Mouse (Mus musculus) CH12.LX (cell line): Measurements from ENCODE around the gene Gm49384. TPM values are rescaled to one million over a fixed set of nuclear protein-coding genes. Genes with fewer than 3 reads are reported as not detected.

Experiments
- DNase-seq: peaks from one replicate; pipeline ENCODE4 v3.0.0-alpha.2; 2013; ENCODE audit errors: extremely low read depth
- H3K27ac ChIP-seq: 2 replicates; pipeline ENCODE4 v1.5.1; 2012; ENCODE audit warnings: low read depth, mild to moderate bottlenecking, control low read depth, moderate library complexity; ENCODE audit not compliant: insufficient read depth
- H3K27me3 ChIP-seq: replicated peaks from 2 replicates; pipeline ENCODE3; 2012; ENCODE audit warnings: inconsistent platforms
- H3K36me3 ChIP-seq, 2 experiments: replicated peaks in 1 of 2; 2 replicates each; pipeline versions ENCODE3 to v1.6.1; 2012; ENCODE audit warnings: inconsistent platforms in 1 of 2, low read length in 1 of 2, mild to moderate bottlenecking in 1 of 2, mixed read lengths in 1 of 2, moderate library complexity in 1 of 2; ENCODE audit not compliant: control insufficient read depth in 1 of 2, insufficient read depth in 1 of 2
- H3K4me1 ChIP-seq, 2 experiments: 2 replicates each; pipeline ENCODE4 v1.6.1; 2012; ENCODE audit warnings: inconsistent platforms in 1 of 2, moderate library complexity in 1 of 2; ENCODE audit not compliant: insufficient read depth in 2 of 2, control insufficient read depth in 1 of 2
- H3K4me2 ChIP-seq: 2 replicates; pipeline ENCODE4 v1.6.1; 2012; ENCODE audit warnings: low read depth, mild to moderate bottlenecking, control low read depth; ENCODE audit not compliant: poor library complexity, insufficient read depth, severe bottlenecking
- H3K4me3 ChIP-seq, 3 experiments: fragments of 150-350 bp in 1 of 3; sonication (generic) in 1 of 3; replicated peaks in 1 of 3; 2 replicates each; pipeline versions ENCODE3 to v1.5.1; 2011 to 2012; ENCODE audit warnings: low read depth in 2 of 3, low read length in 2 of 3, mild to moderate bottlenecking in 2 of 3, moderate library complexity in 2 of 3, control low read depth in 1 of 3, improper control_type of control experiment in 1 of 3, inconsistent platforms in 1 of 3, mixed read lengths in 1 of 3; ENCODE audit not compliant: poor library complexity in 1 of 3
- H3K79me2 ChIP-seq: replicated peaks from 2 replicates; pipeline ENCODE4 v1.6.1; 2012; ENCODE audit warnings: mild to moderate bottlenecking, moderate library complexity; ENCODE audit not compliant: control insufficient read depth, poor library complexity, insufficient read depth, severe bottlenecking; ENCODE audit errors: extremely low read depth
- H3K9ac ChIP-seq: 2 replicates; pipeline ENCODE4 v1.6.1; 2012; ENCODE audit warnings: low read depth, mild to moderate bottlenecking, control low read depth, moderate library complexity; ENCODE audit not compliant: insufficient read depth
- H3K9me3 ChIP-seq: replicated peaks from 2 replicates; pipeline ENCODE3; 2012; ENCODE audit warnings: low read length, inconsistent platforms, mixed read lengths
- CHD1 ChIP-seq: IDR thresholded peaks from 2 replicates; pipeline ENCODE4 v1.6.1; 2012; ENCODE audit warnings: low read depth, low read length, improper control_type of control experiment, inconsistent platforms
- EP300 ChIP-seq: IDR thresholded peaks from 2 replicates; pipeline ENCODE4 v1.6.1; 2011; ENCODE audit warnings: low read length, improper control_type of control experiment
- JUN ChIP-seq: IDR thresholded peaks from 2 replicates; pipeline ENCODE4 v1.6.1; 2011; ENCODE audit warnings: low read depth, mild to moderate bottlenecking, low read length, improper control_type of control experiment, moderate library complexity; ENCODE audit not compliant: insufficient read depth
- MAZ ChIP-seq: IDR thresholded peaks from 2 replicates; pipeline ENCODE4 v1.6.1; 2012; ENCODE audit warnings: low read depth, mild to moderate bottlenecking, inconsistent platforms, low read length, improper control_type of control experiment, moderate library complexity
- MXI1 ChIP-seq: IDR thresholded peaks from 2 replicates; pipeline ENCODE4 v1.6.1; 2011; ENCODE audit warnings: mild to moderate bottlenecking, low read depth, low read length, improper control_type of control experiment
- MYC ChIP-seq: IDR thresholded peaks from 2 replicates; pipeline ENCODE4 v1.6.1; 2011; ENCODE audit warnings: low read depth, mild to moderate bottlenecking, improper control_type of control experiment, low read length
- NELFE ChIP-seq: IDR thresholded peaks from 2 replicates; pipeline ENCODE4 v1.6.1; 2011; ENCODE audit warnings: low read depth, low read length, improper control_type of control experiment
- NRF1 ChIP-seq: IDR thresholded peaks from 2 replicates; pipeline ENCODE4 v1.6.1; 2014; ENCODE audit warnings: low read depth, mild to moderate bottlenecking, inconsistent platforms, low read length, improper control_type of control experiment, moderate library complexity
- TCF12 ChIP-seq: IDR thresholded peaks from 2 replicates; pipeline ENCODE4 v1.6.1; 2014; ENCODE audit warnings: low read depth, mild to moderate bottlenecking, inconsistent platforms, low read length, improper control_type of control experiment
- ZC3H11A ChIP-seq: IDR thresholded peaks from 2 replicates; pipeline ENCODE4 v1.6.1; 2012; ENCODE audit warnings: low read depth, mild to moderate bottlenecking, inconsistent platforms, low read length, improper control_type of control experiment
- ZNF384 ChIP-seq: IDR thresholded peaks from 2 replicates; pipeline ENCODE4 v1.6.1; 2012; ENCODE audit warnings: low read depth, low read length, improper control_type of control experiment, inconsistent platforms
- dilution Hi-C: fragments of 300-500 bp; cut with MboI; formaldehyde crosslinking; loops from 2 replicates; pipeline ENCODE4 v1.14.3; 2020; ENCODE audit warnings: low sequenced_read_pairs; ENCODE audit not compliant: extremely low pct_unique_long_range_greater_than_20kb, extremely low pct_ligation_motif_present
- in situ Hi-C: fragments of 300-500 bp; cut with MboI; formaldehyde crosslinking; loops from 3 replicates; pipeline ENCODE4 v1.14.3; 2019; ENCODE audit warnings: low sequenced_read_pairs, low pct_ligation_motif_present, low pct_unique_long_range_greater_than_20kb, mixed read lengths
- polyA plus RNA-seq: library from polyadenylated mRNA; unstranded; fragments of >175 nt; gene quantifications from 2 replicates; pipeline ENCODE4 v1.2.1, GENCODE M21; 2012; ENCODE audit warnings: low read depth; ENCODE audit not compliant: insufficient read length
- total RNA-seq, 2 experiments: library from RNA; depleted of rRNA; stranded (reverse); fragments of 300-350 nt in 1 of 2; fragments of >200 nt in 1 of 2; gene quantifications; 2 replicates each; pipeline ENCODE4 v1.2.3; 2012 to 2014

Gm49384 gene
- total and polyA plus RNA-seq, 3 experiments = 23.4 to 54.9 (median 34.4) TPM

DNA sequence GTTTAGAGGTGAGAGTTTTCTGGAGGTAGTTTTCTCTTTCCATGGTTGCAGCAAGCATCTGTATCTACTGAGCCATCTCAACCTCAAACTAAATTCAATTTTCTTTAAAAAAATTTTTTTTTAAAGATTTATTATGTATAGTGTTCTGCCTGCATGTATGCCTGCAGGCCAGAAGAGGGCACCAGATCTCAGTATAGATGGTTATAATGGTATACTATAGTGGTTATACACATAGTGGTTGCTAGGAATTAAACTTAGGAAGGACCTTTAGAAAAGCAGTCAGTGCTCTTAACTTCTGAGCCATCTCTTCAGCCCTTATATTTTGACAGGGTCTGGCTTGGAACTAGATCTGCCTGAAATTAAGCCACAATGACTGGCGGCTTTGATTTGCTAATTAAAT is 13.5 kb downstream of the Gm49384 start (continued):
- TF ChIP-seq ZC3H11A (no peak), EP300 (no peak), ZNF384 (peak; percentile 42; the same call in 1 of the 2 replicates), NELFE (no peak), TCF12 (no peak)

- H3K9me3 ChIP-seq = no peaks in the 10 kb centered on the region
- peaks cover 5 to 28% of the 10 kb centered on the region in 2 experiments; a peak in 3 of 4 replicates for H3K4me1 ChIP-seq
- peaks cover 19 to 49% of the 10 kb centered on the region in 2 experiments for H3K36me3 ChIP-seq
- H3K79me2 ChIP-seq = peaks cover 51% of the 10 kb centered on the region
- DNase-seq = no peak
- H3K27ac ChIP-seq = no peak overlapping the region
- H3K9ac ChIP-seq = no peak overlapping the region
- in situ Hi-C loops = no loop called here
- no peak overlapping the region for H3K4me2 ChIP-seq
- TF ChIP-seq MXI1 = no peak
- H3K27me3 ChIP-seq = no peaks in the 10 kb centered on the region
- dilution Hi-C loops = no loop called here
- H3K4me3 ChIP-seq = no peak overlapping the region
Observed at GRCm38 (mm10) chr12:69190074-69190473, 14.0 kb downstream of the Gm49384 start.

- peaks cover 5 to 21% of the 10 kb centered on the region in 2 experiments; a peak in 3 of 4 replicates for H3K4me1 ChIP-seq
- H3K27me3 ChIP-seq = no peaks in the 10 kb centered on the region
- no peak for DNase-seq
- H3K9me3 ChIP-seq = no peaks in the 10 kb centered on the region
- H3K79me2 ChIP-seq = peaks cover 55% of the 10 kb centered on the region
- TF ChIP-seq NRF1 (no peak), MYC (no peak), MAZ (no peak), JUN (no peak), CHD1 (peak; percentile 39)
- H3K4me2 ChIP-seq = peak overlapping the region; percentile 99
- peak overlapping the region; percentile 25 to 75 (median 64) for H3K4me3 ChIP-seq
- H3K9ac ChIP-seq = peak overlapping the region; percentile 46
- dilution Hi-C loops = no loop called here
- peaks cover 20 to 46% of the 10 kb centered on the region in 2 experiments for H3K36me3 ChIP-seq
- in situ Hi-C loops = no loop called here
- peak overlapping the region; percentile 25 for H3K27ac ChIP-seq
Observed at GRCm38 (mm10) chr12:69186811-69187471, 17.1 kb downstream of the Gm49384 start.
